Mouse (Mus musculus): ENCODE results near the gene Ppp1r3d. TPM values are rescaled to one million over a fixed set of nuclear protein-coding genes. Genes with fewer than 3 reads are reported as not detected.

Gene Ppp1r3d
- polyA plus RNA-seq, 1 experiment: not detected

GRCm38 (mm10) chr2:178433903-178434302 is 19.6 kb upstream of the Ppp1r3d start:
- H3K27ac ChIP-seq (ENCODE audit: insufficient read depth, low read depth, low read length): no peak overlapping the region
- 93% methylated on average over 2 of the region's 2 CpGs for WGBS

GRCm38 (mm10) chr2:178433495-178433894 is 19.2 kb upstream of the Ppp1r3d start:
- Histone ChIP-seq H3K4me1 (ENCODE audit: control insufficient read depth, insufficient read depth, low read length) (no peaks in the 10 kb centered on the region), H3K27ac (ENCODE audit: insufficient read depth, low read depth, low read length) (no peak overlapping the region), H3K4me3 (ENCODE audit: insufficient read depth, low read depth, low read length) (no peak overlapping the region)
- TF ChIP-seq POLR2A (IDR thresholded peaks at IDR 0.05; ENCODE audit: insufficient read depth, low read depth, low read length) (no peak), CTCF (IDR thresholded peaks at IDR 0.05; ENCODE audit: insufficient read depth, low read depth, low read length) (no peak)
- 79% methylated on average over 2 of the region's 2 CpGs for WGBS

More at GRCm38 (mm10) chr2:178433903-178434302, 19.6 kb upstream of the Ppp1r3d start:
- TF ChIP-seq POLR2A (IDR thresholded peaks at IDR 0.05; ENCODE audit: insufficient read depth, low read depth, low read length): no peak
- TF ChIP-seq CTCF (IDR thresholded peaks at IDR 0.05; ENCODE audit: insufficient read depth, low read depth, low read length): no peak
- no peaks in the 10 kb centered on the region for H3K4me1 ChIP-seq (ENCODE audit: control insufficient read depth, insufficient read depth, low read length)
- no peak overlapping the region for H3K4me3 ChIP-seq (ENCODE audit: insufficient read depth, low read depth, low read length)

GRCm38 (mm10) chr2:178430231-178430630 is 16.0 kb upstream of the Ppp1r3d start, which contains the start of gene Cdh26:
Gene Cdh26 (plus strand): TSS chr2:178430531.
- TF ChIP-seq POLR2A (IDR thresholded peaks at IDR 0.05; ENCODE audit: insufficient read depth, low read depth, low read length) (no peak), CTCF (IDR thresholded peaks at IDR 0.05; ENCODE audit: insufficient read depth, low read depth, low read length) (no peak)
- Histone ChIP-seq H3K4me3 (ENCODE audit: insufficient read depth, low read depth, low read length) (no peak within 1 kb of the TSS), H3K4me1 (ENCODE audit: control insufficient read depth, insufficient read depth, low read length) (no peaks in the 10 kb centered on the region), H3K27ac (ENCODE audit: insufficient read depth, low read depth, low read length) (no peak within 1 kb of the TSS)
- 88% methylated on average over 4 of the region's 4 CpGs for WGBS

- WGBS: 76% methylated on average over 6 of the region's 6 CpGs
- no peak overlapping the region for H3K4me3 ChIP-seq (ENCODE audit: insufficient read depth, low read depth, low read length)
- H3K27ac ChIP-seq (ENCODE audit: insufficient read depth, low read depth, low read length): no peak overlapping the region
- TF ChIP-seq CTCF (IDR thresholded peaks at IDR 0.05; ENCODE audit: insufficient read depth, low read depth, low read length) (no peak), POLR2A (IDR thresholded peaks at IDR 0.05; ENCODE audit: insufficient read depth, low read depth, low read length) (no peak)
- no peaks in the 10 kb centered on the region for H3K4me1 ChIP-seq (ENCODE audit: control insufficient read depth, insufficient read depth, low read length)
Measured at GRCm38 (mm10) chr2:178429426-178429825, 15.2 kb upstream of the Ppp1r3d start.

- TF ChIP-seq POLR2A (IDR thresholded peaks at IDR 0.05; ENCODE audit: insufficient read depth, low read depth, low read length) (no peak), CTCF (IDR thresholded peaks at IDR 0.05; ENCODE audit: insufficient read depth, low read depth, low read length) (no peak)
- Histone ChIP-seq H3K4me3 (ENCODE audit: insufficient read depth, low read depth, low read length) (no peak overlapping the region), H3K27ac (ENCODE audit: insufficient read depth, low read depth, low read length) (no peak overlapping the region), H3K4me1 (ENCODE audit: control insufficient read depth, insufficient read depth, low read length) (no peaks in the 10 kb centered on the region)
- WGBS: 88% methylated on average over 4 of the region's 4 CpGs
Measured at GRCm38 (mm10) chr2:178428676-178429075, 14.4 kb upstream of the Ppp1r3d start.

GRCm38 (mm10) chr2:178428183-178428582 is 13.9 kb upstream of the Ppp1r3d start:
- Histone ChIP-seq H3K4me1 (ENCODE audit: control insufficient read depth, insufficient read depth, low read length) (no peaks in the 10 kb centered on the region), H3K27ac (ENCODE audit: insufficient read depth, low read depth, low read length) (no peak overlapping the region), H3K4me3 (ENCODE audit: insufficient read depth, low read depth, low read length) (no peak overlapping the region)
- no peak for TF ChIP-seq POLR2A (IDR thresholded peaks at IDR 0.05; ENCODE audit: insufficient read depth, low read depth, low read length)
- TF ChIP-seq CTCF (IDR thresholded peaks at IDR 0.05; ENCODE audit: insufficient read depth, low read depth, low read length): no peak
- WGBS: 92% methylated on average over 9 of the region's 9 CpGs

- 94% methylated on average over 5 of the region's 5 CpGs for WGBS
- H3K4me3 ChIP-seq (ENCODE audit: insufficient read depth, low read depth, low read length): no peak overlapping the region
- H3K27ac ChIP-seq (ENCODE audit: insufficient read depth, low read depth, low read length): no peak overlapping the region
- no peaks in the 10 kb centered on the region for H3K4me1 ChIP-seq (ENCODE audit: control insufficient read depth, insufficient read depth, low read length)
- TF ChIP-seq CTCF (IDR thresholded peaks at IDR 0.05; ENCODE audit: insufficient read depth, low read depth, low read length): no peak
- TF ChIP-seq POLR2A (IDR thresholded peaks at IDR 0.05; ENCODE audit: insufficient read depth, low read depth, low read length): no peak
Measured at GRCm38 (mm10) chr2:178427181-178427580, 12.9 kb upstream of the Ppp1r3d start.

GRCm38 (mm10) chr2:178426229-178426628 is 12.0 kb upstream of the Ppp1r3d start:
- TF ChIP-seq CTCF (IDR thresholded peaks at IDR 0.05; ENCODE audit: insufficient read depth, low read depth, low read length) (no peak), POLR2A (IDR thresholded peaks at IDR 0.05; ENCODE audit: insufficient read depth, low read depth, low read length) (no peak)
- 45% methylated on average over 4 of the region's 4 CpGs for WGBS
- no peaks in the 10 kb centered on the region for H3K4me1 ChIP-seq (ENCODE audit: control insufficient read depth, insufficient read depth, low read length)
- H3K27ac ChIP-seq (ENCODE audit: insufficient read depth, low read depth, low read length): no peak overlapping the region
- H3K4me3 ChIP-seq (ENCODE audit: insufficient read depth, low read depth, low read length): no peak overlapping the region

- TF ChIP-seq CTCF (IDR thresholded peaks at IDR 0.05; ENCODE audit: insufficient read depth, low read depth, low read length) (no peak), POLR2A (IDR thresholded peaks at IDR 0.05; ENCODE audit: insufficient read depth, low read depth, low read length) (no peak)
- WGBS: 70% methylated on average over 5 of the region's 5 CpGs
- H3K27ac ChIP-seq (ENCODE audit: insufficient read depth, low read depth, low read length): no peak overlapping the region
Measured at GRCm38 (mm10) chr2:178423223-178423622, 9.0 kb upstream of the Ppp1r3d start.

GRCm38 (mm10) chr2:178422186-178422585 is 7.9 kb upstream of the Ppp1r3d start:
- TF ChIP-seq POLR2A (IDR thresholded peaks at IDR 0.05; ENCODE audit: insufficient read depth, low read depth, low read length) (no peak), CTCF (IDR thresholded peaks at IDR 0.05; ENCODE audit: insufficient read depth, low read depth, low read length) (no peak)
- H3K4me3 ChIP-seq (ENCODE audit: insufficient read depth, low read depth, low read length): no peak overlapping the region
- 60% methylated on average over 3 of the region's 3 CpGs for WGBS
- H3K27ac ChIP-seq (ENCODE audit: insufficient read depth, low read depth, low read length): no peak overlapping the region
- no peaks in the 10 kb centered on the region for H3K4me1 ChIP-seq (ENCODE audit: control insufficient read depth, insufficient read depth, low read length)

More at GRCm38 (mm10) chr2:178423223-178423622, 9.0 kb upstream of the Ppp1r3d start:
- Histone ChIP-seq H3K4me3 (ENCODE audit: insufficient read depth, low read depth, low read length) (no peak overlapping the region), H3K4me1 (ENCODE audit: control insufficient read depth, insufficient read depth, low read length) (no peaks in the 10 kb centered on the region)
